Mouse (Mus musculus): ENCODE measurements around the gene Tjap1. TPM values are rescaled to one million over a fixed set of nuclear protein-coding genes. Genes with fewer than 3 reads are reported as not detected.

Tjap1 gene
- total RNA-seq, 2 experiments from 2014 or later: 34.9 to 42.0 TPM

DNA sequence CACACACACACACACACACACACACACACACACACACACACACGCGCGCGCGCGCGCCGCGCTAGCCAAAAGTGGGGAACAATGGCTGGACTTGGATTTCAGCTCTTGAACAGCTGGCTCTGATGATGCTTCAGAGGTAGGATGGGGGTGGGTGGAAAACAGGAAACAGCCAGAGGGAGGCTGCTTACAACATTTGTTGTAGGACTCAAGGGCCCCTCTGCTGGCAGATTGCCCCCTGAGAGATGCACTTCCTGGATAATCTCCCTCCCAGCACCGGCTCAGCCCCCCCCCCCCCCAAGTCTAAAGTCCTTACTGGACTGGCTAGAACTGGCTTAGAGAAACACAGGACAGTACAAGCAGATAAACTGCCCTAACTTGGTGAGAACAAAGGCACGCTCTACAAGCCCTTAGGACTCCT is 4.9 kb upstream of the Tjap1 start:
- DNase-seq: peak; percentile 83
- intact Hi-C loops (cut with DNase I; ENCODE audit: low total_unique reads): no loop called here

- intact Hi-C loops (cut with DNase I; ENCODE audit: low total_unique reads): no loop called here
- no peak for DNase-seq
These were observed 2.6 kb upstream of the Tjap1 start for GRCm38 (mm10) chr17:46285407-46285806.

- DNase-seq: no peak
- intact Hi-C loops (cut with DNase I; ENCODE audit: low total_unique reads): no loop called here
These were observed 1.8 kb upstream of the Tjap1 start for GRCm38 (mm10) chr17:46284653-46285052.

DNA sequence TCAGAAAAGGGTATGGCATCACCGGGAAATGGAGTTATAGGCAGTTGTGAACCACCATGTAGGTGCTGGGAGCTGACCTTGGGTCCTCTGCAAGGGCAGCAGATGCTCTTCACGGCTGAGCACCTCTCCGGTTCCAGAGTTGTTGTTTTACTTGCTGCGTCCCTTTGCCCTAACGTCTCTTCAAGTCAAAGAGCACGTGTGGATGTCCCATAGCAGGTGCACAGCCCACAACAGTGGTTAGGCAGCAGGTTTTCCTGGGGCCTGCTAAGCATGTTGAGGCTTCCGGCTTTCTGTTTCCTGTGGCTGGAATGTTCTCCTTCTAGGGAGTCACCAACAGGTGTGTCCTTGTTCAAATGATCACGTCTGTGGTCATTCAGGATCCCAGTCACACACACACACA is 1.1 kb upstream of the Tjap1 start:
- intact Hi-C loops (cut with DNase I; ENCODE audit: low total_unique reads): no loop called here
- no peak for DNase-seq

- intact Hi-C loops (cut with DNase I; ENCODE audit: low total_unique reads): no loop called here
- DNase-seq: no peak
These were observed 314 bp upstream of the Tjap1 start for GRCm38 (mm10) chr17:46283140-46283539.

DNA sequence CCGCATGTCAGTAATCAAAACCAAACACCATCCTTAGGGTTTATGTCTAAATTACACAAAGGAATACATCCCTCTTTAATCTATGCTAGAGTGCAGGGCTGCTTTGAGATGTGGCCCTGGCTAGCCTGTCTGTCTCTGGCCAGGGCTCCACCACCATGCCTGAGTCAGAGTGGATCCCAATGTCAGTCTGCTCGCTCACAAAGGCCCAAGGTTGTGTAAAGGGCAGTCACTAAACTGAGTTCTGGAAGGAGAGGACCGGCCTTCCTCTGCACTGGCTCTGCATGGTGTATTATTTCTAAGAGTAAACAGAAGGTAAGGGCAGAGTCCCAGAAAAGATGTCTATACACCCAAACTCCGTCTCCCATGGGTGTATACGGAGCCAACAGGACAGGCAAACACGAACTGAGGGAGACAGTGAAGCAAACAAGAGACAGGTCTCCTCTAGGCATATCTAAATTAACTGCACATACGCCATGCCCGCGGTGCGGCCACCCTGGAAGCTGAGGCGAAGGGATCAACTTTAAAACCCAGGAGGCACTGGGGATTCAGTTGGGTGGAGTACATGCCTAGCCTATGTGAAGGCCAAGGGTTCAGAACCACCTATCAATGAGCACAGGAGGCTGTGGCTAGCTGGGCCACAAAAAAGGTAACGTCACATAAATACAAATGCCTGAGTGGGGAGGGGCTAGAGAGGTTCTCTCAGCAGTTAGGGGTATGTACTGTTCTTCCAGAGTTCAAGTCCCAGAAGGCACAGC is 4.6 kb downstream of the Tjap1 start:
- no peak for DNase-seq
- intact Hi-C loops (cut with DNase I; ENCODE audit: low total_unique reads): no loop called here

DNA sequence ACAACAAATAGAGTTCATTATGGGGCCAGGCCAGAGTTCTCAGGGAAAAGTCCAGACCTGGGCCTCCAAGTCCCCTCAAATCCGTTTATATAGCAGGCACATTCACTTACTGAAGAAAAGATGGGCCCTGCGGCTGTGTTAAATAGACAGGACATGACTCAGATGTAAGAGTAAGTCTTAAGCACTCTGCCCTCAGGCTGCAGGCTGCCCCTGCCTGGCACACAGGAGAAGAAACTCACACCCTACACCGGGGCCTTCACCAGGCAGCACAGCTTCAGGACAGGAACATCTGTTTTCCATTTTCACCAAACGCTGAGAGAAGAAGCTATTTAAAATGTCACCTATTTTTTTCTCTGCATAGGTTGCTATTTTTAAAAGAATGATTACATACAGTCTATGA is 5.2 kb downstream of the Tjap1 start:
- DNase-seq: no peak
- intact Hi-C loops (cut with DNase I; ENCODE audit: low total_unique reads): no loop called here

GRCm38 (mm10) chr17:46275506-46275905 is 7.3 kb downstream of the Tjap1 start:
- DNase-seq: no peak
- intact Hi-C loops (cut with DNase I; ENCODE audit: low total_unique reads): no loop called here

DNA sequence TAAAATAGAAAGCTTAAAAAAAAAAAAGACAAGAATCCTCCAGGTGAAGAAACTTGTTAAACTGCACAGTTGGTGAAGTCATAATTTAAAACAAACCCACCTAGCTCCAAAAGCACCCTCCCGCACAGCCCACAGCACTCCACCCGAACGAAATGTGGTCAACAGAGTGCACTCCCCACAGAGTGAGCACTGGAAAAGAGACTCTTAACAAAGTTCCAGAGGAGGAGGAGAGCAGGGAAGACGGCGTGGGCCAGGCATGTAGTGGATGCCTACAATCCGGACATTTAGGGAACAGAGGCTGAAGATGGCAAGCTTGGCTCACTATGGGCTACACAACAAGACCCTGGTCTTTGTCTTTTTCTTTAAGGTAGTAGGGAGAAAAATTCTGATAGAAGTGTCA is 7.8 kb downstream of the Tjap1 start:
- no peak for DNase-seq
- intact Hi-C loops (cut with DNase I; ENCODE audit: low total_unique reads): no loop called here

- DNase-seq: no peak
- intact Hi-C loops (cut with DNase I; ENCODE audit: low total_unique reads): no loop called here
These were observed 8.4 kb downstream of the Tjap1 start for GRCm38 (mm10) chr17:46274465-46274864.

GRCm38 (mm10) chr17:46273803-46274236 is 9.0 kb downstream of the Tjap1 start:
- no peak for DNase-seq
- intact Hi-C loops (cut with DNase I; ENCODE audit: low total_unique reads): no loop called here

- no peak for DNase-seq
- intact Hi-C loops (cut with DNase I; ENCODE audit: low total_unique reads): no loop called here
These were observed 10.2 kb downstream of the Tjap1 start for GRCm38 (mm10) chr17:46272675-46273074.

DNA sequence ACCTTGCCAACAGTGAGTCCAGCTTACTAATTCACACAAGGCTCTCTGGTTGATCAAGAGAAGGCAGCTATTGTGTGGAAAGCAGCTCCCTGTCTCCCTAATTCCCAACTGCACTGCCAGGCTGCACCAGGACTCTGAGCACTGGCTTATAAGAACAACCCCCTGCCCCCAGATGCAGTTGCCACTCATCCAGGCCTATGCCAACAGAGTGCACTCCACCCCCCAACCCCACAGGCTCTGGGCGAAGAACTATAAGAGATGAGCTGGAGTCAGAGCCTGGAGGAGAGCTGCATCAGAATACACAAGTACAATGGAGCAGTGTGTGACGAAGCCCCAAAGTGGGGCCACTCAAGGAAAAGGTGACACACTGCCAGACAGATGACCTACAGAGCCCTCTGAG is 10.8 kb downstream of the Tjap1 start:
- DNase-seq: no peak
- intact Hi-C loops (cut with DNase I; ENCODE audit: low total_unique reads): no loop called here

- peak; percentile 59 for DNase-seq
- intact Hi-C loops (cut with DNase I; ENCODE audit: low total_unique reads): loop anchor here (10.0 kb wide), 1 partner anchor 115 kb away; the partner anchor contains the start of gene Zfp318
These were observed 12.9 kb downstream of the Tjap1 start for GRCm38 (mm10) chr17:46269771-46270534.

- intact Hi-C loops (cut with DNase I; ENCODE audit: low total_unique reads): loop anchor here (10.0 kb wide), 1 partner anchor 117 kb away; the partner anchor contains the start of gene Zfp318
- no peak for DNase-seq
These were observed 14.7 kb downstream of the Tjap1 start for GRCm38 (mm10) chr17:46268026-46268720.

- intact Hi-C loops (cut with DNase I; ENCODE audit: low total_unique reads): loop anchor here (2.0 to 10.0 kb wide), 2 partner anchors 31 to 117 kb away; partner anchors contain the start of gene Zfp318
- no peak for DNase-seq
These were observed 15.3 kb downstream of the Tjap1 start for GRCm38 (mm10) chr17:46267511-46267910.

GRCm38 (mm10) chr17:46266986-46267385 is 15.8 kb downstream of the Tjap1 start:
- no peak for DNase-seq
- intact Hi-C loops (cut with DNase I; ENCODE audit: low total_unique reads): loop anchor here (2.0 to 10.0 kb wide), 2 partner anchors 32 to 118 kb away; partner anchors contain the start of gene Zfp318

- peak; percentile 86 for DNase-seq
- intact Hi-C loops (cut with DNase I; ENCODE audit: low total_unique reads): loop anchor here (2.0 to 10.0 kb wide), 2 partner anchors 33 to 119 kb away; partner anchors contain the start of gene Zfp318
These were observed 16.8 kb downstream of the Tjap1 start for GRCm38 (mm10) chr17:46265918-46266618.

DNA sequence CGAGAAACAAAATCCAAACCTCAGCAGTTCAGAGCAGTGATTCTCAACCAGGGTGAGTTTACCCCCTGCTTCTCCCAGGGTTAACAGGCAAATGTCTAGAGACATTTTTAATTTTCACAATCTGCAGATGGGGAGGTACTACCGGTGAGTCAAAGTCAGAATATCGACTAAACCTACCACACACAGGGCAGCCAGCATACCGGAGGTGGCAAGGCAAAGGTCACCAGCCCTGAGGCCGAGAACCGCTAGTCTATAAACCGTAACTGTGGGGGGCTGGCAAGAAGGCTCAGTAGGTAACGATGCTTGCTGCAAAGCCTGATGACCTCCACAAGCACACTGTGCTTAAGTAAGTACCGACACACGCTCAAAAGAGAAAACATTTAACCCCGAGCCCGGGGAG is 17.3 kb downstream of the Tjap1 start:
- DNase-seq: no peak
- intact Hi-C loops (cut with DNase I; ENCODE audit: low total_unique reads): loop anchor here (10.0 kb wide), 1 partner anchor 119 kb away; the partner anchor contains the start of gene Zfp318
